Mouse (Mus musculus) erythroblast, embryonic 14.5 days (primary cell): ENCODE measurements around the gene Zfp9.

Source experiments
- GATA1 ChIP-seq: IDR thresholded peaks from 2 replicates; pipeline ENCODE4 v1.6.1; 2012; ENCODE audit warnings: low read length, inconsistent platforms, mixed read lengths
- TAL1 ChIP-seq: IDR thresholded peaks from 3 replicates; pipeline ENCODE4 v1.6.1; 2012; ENCODE audit warnings: low read length, inconsistent platforms, mixed read lengths

DNA sequence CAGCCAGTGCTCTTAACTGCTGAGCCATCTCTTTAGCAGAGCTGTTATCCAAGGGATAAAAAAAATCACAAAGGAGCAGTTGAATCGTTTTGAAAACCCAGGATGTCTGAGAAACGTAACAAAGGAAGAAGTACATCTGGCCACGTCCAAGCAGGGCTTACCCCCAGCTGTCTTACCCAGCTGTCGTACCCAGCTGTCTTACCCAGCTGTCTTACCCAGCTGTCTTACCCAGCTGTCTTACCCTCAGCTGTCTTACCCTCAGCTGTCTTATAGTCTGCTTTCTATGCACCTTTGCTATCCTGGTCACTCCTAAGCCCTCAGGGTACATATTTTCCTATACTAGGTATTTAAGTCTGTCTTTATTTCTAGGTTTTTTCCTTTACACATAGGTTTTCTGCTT, 47.6 kb downstream of the Zfp9 start:
- TF ChIP-seq TAL1 (no peak), GATA1 (no peak)
